Mouse (Mus musculus) layer of hippocampus, adult 2 months (tissue): ENCODE data around the gene Atxn2. TPM values are rescaled to one million over a fixed set of nuclear protein-coding genes. Genes with fewer than 3 reads are reported as not detected.

Experiments
- DNase-seq, 2 experiments: peaks; one replicate each; pipeline ENCODE4 v3.0.0; 2022; ENCODE audit warnings: low spot score in 2 of 2
- H3K27ac ChIP-seq: fragments of 200-600 bp; 2 replicates; pipeline ENCODE4 v1.8.1; 2022
- H3K4me3 ChIP-seq: fragments of 200-600 bp; 2 replicates; pipeline ENCODE4 v1.8.1; 2022; ENCODE audit warnings: mild to moderate bottlenecking
- CTCF ChIP-seq: fragments of 200-600 bp; conservative IDR thresholded peaks from 2 replicates; pipeline ENCODE4 v1.8.1; 2022; ENCODE audit warnings: antibody characterized with exemption, mild to moderate bottlenecking, moderate library complexity
- total RNA-seq, 2 experiments: library from RNA; stranded (reverse); gene quantifications; 2 replicates each; pipeline ENCODE4 v1.2.3; 2021

The Atxn2 gene
- total RNA-seq, 2 experiments from 2014 or later: 216 to 227 TPM

DNA sequence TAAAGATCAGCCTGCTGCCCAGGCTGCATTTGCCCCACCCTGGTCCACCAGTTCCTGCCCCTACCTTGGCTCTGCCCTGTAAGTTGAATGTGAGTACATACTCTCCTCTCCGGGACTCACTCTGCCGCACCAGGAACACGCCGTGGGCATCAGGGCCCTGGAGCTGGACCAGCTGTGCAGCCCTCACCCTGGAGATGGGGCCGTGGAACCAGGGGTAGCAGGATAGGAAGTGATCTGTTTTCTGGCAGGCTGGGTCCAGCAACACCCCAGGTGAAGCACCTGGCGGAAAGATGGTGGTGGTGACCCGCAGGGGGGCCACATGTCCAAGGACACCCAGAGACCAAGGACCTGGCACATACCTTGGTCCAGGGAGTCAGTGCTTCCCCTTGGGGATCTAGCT lies 107.3 kb downstream of the Atxn2 start:
- no peak for DNase-seq
- Histone ChIP-seq H3K4me3 (no peak overlapping the region), H3K27ac (no peak overlapping the region)
- TF ChIP-seq CTCF: no peak

DNA sequence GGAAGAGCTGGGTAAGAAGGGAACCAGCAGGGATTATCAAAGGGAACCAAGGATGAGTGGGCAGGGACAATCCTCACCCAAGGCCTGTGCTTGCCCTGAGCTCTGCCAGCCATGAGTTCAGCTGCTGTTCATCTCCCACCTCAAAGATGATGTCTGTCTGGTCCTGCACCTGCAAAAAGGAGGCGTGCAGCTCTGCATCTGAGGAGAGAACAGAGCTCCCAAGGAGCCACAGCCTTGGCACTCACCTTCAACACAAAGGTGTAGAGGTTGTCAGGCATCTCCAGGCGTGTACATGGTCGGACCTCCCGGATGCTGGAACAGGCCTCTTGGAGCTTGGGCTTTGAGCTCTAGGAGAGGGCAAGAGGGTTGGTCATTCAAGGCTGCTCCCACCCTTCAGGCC lies 107.7 kb downstream of the Atxn2 start:
- no peak overlapping the region for H3K27ac ChIP-seq
- TF ChIP-seq CTCF: no peak
- DNase-seq: no peak
- H3K4me3 ChIP-seq: no peak overlapping the region

DNA sequence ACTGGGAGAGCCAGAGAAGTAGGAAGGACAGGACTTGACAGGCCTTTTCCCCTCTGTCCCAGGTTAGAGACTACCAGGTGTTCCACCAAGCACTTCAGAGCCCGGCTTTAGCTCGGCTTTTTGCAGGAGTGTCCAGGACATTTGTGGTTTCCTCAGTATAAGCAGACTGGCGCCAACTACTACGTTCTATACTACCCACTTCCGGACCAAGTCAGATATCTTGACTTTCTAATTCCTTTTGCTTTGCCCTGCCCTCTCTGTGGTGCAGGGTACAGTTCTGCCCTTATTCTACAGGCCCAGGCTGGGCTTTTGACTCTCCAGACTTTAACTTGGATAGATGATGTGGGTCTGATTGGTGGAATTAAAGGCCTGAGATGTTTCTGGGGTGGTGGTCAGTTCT lies 108.4 kb downstream of the Atxn2 start:
- no peak for TF ChIP-seq CTCF
- H3K4me3 ChIP-seq: no peak overlapping the region
- H3K27ac ChIP-seq: no peak overlapping the region
- DNase-seq: no peak

DNA sequence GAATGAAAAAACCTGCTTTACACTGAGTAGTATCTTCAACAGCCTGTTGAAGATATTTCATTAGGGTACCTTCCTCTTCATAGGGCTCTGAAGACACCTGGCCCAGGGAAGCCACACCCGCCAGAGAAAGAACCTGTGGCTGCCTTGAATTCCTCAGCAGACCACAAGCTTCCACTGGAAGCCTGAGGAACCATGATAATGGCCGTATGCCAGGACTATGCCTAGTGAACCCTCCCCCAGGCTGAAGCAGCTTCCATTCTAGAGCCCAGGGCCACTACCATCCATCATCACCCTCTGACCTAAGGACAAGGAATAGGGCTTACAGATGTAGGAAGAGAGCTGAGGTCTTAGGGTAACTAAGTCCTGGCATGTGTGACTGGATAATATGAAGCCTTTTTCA lies 109.0 kb downstream of the Atxn2 start:
- DNase-seq: no peak
- Histone ChIP-seq H3K4me3 (no peak overlapping the region), H3K27ac (no peak overlapping the region)
- TF ChIP-seq CTCF: no peak

DNA sequence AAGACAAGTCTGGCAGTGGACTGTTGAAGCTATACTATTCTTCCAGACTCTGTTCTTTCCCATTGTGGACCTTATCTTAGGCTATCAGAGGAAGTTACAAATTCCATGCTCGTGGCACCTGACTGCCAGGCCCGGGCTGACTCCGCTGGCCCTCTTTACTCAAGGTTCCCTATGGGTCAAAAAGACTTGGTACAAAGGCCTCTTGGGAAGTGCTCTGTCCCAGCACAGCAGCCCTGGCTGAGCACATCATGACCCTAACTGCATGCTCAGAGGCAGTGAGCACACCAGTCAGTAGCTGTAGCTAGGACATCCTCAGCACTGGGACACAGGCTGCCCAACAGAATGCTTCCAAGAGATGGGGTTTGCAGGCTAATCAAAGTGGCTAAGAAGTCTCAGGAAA lies 109.5 kb downstream of the Atxn2 start:
- 0 out of 2 replicates have a peak overlapping the region, but pooled peaks have one; percentile 5 for H3K27ac ChIP-seq
- TF ChIP-seq CTCF: no peak
- no peak for DNase-seq
- H3K4me3 ChIP-seq: no peak overlapping the region

DNA sequence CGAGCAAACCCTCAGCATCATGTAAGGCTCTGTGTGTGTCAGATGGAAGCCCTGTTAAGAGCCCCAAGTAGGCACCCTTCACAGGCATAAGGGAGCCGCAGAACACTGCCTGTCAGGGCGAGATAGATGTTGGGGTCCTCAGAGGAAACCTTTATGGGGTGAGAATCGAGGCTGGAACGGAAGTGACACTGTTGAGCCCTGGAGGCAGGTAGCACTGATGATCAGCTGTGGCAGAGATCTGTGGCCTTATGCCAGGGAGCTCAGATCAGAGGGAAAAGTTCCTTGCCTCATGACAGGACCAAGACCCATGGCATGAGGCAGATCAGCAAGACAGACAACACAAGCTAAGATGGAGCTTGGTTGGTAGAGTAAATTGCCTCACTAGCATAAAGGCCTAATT lies 110.0 kb downstream of the Atxn2 start:
- no peak overlapping the region for H3K27ac ChIP-seq
- TF ChIP-seq CTCF: no peak
- no peak for DNase-seq
- no peak overlapping the region for H3K4me3 ChIP-seq

DNA sequence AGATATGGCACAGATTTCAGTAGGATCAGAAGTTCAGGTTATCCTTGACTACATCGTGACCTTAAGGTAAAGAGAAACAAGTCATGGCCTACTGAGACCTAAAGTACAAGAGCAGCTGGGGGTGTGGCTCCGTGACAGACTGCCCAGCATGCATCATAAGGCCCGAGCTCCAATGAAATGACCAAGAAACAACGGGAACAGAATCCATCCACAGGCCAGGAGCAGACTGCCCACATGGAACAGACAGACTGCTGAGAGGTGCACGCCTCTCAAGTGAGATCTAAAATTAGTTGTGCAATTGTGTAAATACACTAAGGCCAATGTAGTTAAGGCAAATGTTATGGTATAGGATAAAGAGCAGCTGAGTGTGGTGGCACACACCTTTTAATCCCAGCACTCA lies 110.4 kb downstream of the Atxn2 start:
- no peak for TF ChIP-seq CTCF
- DNase-seq: no peak
- Histone ChIP-seq H3K4me3 (no peak overlapping the region), H3K27ac (no peak overlapping the region)

DNA sequence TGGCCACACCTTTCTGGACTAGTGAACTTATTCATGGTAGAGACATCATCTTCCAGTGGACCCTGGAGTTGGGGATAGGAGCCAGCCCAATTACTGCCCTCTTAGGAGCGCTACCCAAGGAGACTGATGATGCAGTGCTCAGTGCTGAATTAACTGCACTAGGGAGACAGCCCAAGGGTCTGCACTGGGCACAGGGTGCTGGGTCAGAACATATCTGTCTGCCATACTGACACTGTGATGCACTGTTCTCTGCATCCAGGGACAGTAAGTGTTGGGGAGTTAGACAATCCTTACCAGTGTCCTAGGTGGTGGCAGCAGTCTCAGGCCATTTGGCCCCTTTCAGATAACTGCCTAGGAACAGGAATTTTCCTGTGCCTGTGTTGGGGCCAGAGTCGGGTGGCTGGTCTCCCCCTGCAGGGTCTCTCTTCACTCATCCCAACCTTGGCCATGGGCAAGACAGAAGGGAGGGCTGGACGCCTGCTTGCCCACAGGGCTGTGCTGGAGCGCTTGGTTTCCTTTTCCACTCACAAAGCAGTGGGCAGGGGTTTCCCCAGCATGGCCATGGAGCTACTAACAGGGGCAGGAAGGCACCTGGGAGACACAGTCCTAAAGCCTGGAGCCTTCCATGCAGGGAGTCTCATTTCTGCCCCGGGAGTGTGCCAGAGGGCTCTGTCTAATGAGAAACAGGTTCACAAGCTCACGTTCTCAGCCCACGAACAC lies 111.8 kb downstream of the Atxn2 start:
- Histone ChIP-seq H3K4me3 (no peak overlapping the region), H3K27ac (peak overlapping the region; percentile 73; the same call in 1 of the 2 replicates)
- DNase-seq: no peak
- TF ChIP-seq CTCF: no peak

DNA sequence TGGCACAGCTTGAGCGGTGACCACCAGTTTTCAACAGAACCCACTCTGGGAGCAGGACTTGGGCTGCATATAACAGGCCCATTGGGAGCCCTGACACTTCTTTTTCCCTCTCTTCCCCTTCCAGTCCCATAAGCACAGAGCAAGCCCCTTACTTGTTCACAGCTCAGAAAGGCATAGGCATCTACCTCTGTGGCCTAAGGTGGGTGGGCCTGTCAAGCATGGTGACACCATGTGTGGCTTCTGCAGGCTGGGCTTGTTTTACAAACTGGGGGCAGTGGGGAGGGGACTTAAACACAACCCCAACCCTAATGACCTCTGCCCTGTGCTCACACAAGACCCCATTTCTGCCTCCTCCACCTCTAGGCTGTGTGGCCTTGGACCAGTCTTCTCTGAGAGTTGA lies 112.5 kb downstream of the Atxn2 start:
- no peak for DNase-seq
- no peak for TF ChIP-seq CTCF
- Histone ChIP-seq H3K27ac (peak overlapping the region; percentile 73), H3K4me3 (no peak overlapping the region)

DNA sequence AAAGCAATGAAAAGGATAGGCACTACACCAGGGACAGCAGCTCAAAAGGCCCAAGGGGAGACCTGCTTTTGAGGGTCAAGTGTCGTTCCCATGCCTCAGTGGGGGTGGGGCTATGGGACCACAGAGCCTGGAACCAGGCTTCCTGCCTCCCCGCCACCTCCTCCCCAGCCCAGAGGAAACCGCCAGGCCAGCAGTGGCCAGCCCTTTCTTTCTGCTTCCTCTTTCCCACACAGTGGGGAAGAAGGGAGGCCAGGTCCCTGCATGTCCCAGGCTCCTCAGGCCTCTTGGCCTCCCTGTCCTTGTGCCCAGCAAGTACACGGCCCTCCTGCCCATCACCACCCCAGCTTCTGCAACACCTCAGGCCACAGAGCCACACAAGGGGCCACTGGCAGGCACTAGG lies 113.0 kb downstream of the Atxn2 start:
- peak overlapping the region; percentile 73 for H3K27ac ChIP-seq
- no peak overlapping the region for H3K4me3 ChIP-seq
- TF ChIP-seq CTCF: no peak
- DNase-seq: no peak

- H3K27ac ChIP-seq: 0 out of 2 replicates have a peak overlapping the region, but pooled peaks have one; percentile 7
- H3K4me3 ChIP-seq: no peak overlapping the region
- no peak for TF ChIP-seq CTCF
- no peak for DNase-seq
Observed at GRCm38 (mm10) chr5:121825606-121826005, 114.5 kb downstream of the Atxn2 start.

GRCm38 (mm10) chr5:121827876-121828275 lies 116.7 kb downstream of the Atxn2 start:
- no peak for TF ChIP-seq CTCF
- Histone ChIP-seq H3K27ac (peak overlapping the region; percentile 55), H3K4me3 (no peak overlapping the region)
- no peak for DNase-seq

DNA sequence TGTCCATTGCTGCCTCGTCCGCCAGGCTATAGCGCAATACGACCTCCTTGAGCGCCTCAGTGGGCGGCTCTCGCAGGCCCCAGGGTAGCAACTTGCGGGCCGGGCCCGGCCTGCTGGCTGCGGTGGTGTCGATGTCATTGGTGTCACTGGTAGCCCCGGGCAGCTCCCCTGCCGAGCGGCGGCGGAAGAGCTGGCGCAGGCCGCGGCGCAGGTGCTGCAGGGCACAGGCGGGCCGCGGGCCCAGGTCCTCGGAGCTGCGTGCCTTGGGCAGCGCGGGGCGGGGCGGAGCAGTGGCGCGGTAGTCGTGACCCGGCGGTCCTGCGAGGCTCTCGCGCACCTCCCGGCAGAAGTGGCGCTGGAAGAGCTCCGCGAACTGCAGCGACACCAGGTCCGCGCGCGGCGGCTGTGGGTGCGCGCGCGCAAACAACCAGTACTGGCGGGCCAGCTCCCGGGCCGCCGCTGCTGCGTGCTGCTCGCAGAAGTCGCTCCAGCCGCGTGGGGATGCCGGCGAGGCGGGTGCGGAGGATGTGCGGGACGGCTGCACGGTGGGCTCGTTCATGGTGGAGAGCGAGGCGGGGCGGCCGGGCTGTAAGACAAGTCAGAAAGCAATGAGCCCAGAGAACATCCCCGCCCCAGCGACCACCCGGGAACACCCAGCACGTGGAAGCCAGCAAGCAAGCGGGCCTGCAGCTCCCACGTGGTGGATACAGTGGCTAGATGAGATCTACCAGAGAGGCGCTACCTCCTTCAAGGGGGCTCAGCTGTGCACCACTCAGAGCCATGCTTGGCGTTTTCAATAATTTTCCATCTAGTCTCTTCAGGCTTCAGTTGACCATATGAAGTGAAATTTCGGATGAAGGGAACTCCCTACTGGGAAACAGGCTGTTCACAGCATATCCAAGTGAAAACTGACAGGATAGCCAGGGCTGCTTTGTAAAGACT lies 117.6 kb downstream of the Atxn2 start:
- TF ChIP-seq CTCF: no peak
- Histone ChIP-seq H3K27ac (peak overlapping the region; percentile 55), H3K4me3 (peak overlapping the region; percentile 41)
- no peak for DNase-seq
